Mouse (Mus musculus) lung, embryonic 15.5 days (tissue): ENCODE measurements around the gene Itprip. TPM values are rescaled to one million over a fixed set of nuclear protein-coding genes. Genes with fewer than 3 reads are reported as not detected.

Experiments used
- ATAC-seq: fragments of 200-750 bp; cut with Nextera tagmentation; 2 replicates; pipeline ENCODE4 v1.8.0; 2017; ENCODE audit warnings: moderate number of reproducible peaks, borderline replicate concordance; ENCODE audit not compliant: low FRiP score, low TSS enrichment; ENCODE audit errors: extremely low read depth
- H3K27ac ChIP-seq: fragments of 300-500 bp; sonication (generic); 2 replicates; pipeline ENCODE4 v1.5.1; 2015; ENCODE audit warnings: moderate library complexity, mild to moderate bottlenecking, inconsistent platforms
- H3K27me3 ChIP-seq: fragments of 300-500 bp; sonication (generic); 2 replicates; pipeline ENCODE4 v1.6.1; 2015; ENCODE audit warnings: inconsistent platforms
- H3K36me3 ChIP-seq: fragments of 300-500 bp; sonication (generic); 2 replicates; pipeline ENCODE4 v1.6.1; 2015; ENCODE audit warnings: inconsistent platforms
- H3K4me1 ChIP-seq: fragments of 300-500 bp; sonication (generic); 2 replicates; pipeline ENCODE4 v1.6.1; 2015; ENCODE audit warnings: inconsistent platforms
- H3K4me2 ChIP-seq: fragments of 300-500 bp; sonication (generic); 2 replicates; pipeline ENCODE4 v1.6.1; 2015; ENCODE audit warnings: inconsistent platforms, mild to moderate bottlenecking, moderate library complexity
- H3K4me3 ChIP-seq: fragments of 300-500 bp; sonication (generic); 2 replicates; pipeline ENCODE4 v1.5.1; 2015; ENCODE audit warnings: mild to moderate bottlenecking, inconsistent platforms
- H3K9ac ChIP-seq: fragments of 300-500 bp; sonication (generic); 2 replicates; pipeline ENCODE4 v1.6.1; 2015; ENCODE audit warnings: inconsistent platforms
- H3K9me3 ChIP-seq: fragments of 300-500 bp; sonication (generic); 2 replicates; pipeline ENCODE4 v1.6.1; 2016; ENCODE audit warnings: inconsistent platforms
- WGBS: fragments of 180-500 bp; shearing (Covaris S2); methylation state at CpG from one replicate; pipeline ENCODE4 v1.1.7; 2015; 5-methylcytosine and 5-hydroxymethylcytosine counted together
- polyA plus RNA-seq: library from polyadenylated mRNA; unstranded; fragments of >200 nt; fragmentation: Nextera tagmentation; extraction: Ambion mirVana; gene quantifications from 2 replicates; pipeline ENCODE4 v1.2.1, GENCODE M21; 2015

Gene Itprip
- 17.0 and 18.0 TPM in 2 replicates for polyA plus RNA-seq

DNA sequence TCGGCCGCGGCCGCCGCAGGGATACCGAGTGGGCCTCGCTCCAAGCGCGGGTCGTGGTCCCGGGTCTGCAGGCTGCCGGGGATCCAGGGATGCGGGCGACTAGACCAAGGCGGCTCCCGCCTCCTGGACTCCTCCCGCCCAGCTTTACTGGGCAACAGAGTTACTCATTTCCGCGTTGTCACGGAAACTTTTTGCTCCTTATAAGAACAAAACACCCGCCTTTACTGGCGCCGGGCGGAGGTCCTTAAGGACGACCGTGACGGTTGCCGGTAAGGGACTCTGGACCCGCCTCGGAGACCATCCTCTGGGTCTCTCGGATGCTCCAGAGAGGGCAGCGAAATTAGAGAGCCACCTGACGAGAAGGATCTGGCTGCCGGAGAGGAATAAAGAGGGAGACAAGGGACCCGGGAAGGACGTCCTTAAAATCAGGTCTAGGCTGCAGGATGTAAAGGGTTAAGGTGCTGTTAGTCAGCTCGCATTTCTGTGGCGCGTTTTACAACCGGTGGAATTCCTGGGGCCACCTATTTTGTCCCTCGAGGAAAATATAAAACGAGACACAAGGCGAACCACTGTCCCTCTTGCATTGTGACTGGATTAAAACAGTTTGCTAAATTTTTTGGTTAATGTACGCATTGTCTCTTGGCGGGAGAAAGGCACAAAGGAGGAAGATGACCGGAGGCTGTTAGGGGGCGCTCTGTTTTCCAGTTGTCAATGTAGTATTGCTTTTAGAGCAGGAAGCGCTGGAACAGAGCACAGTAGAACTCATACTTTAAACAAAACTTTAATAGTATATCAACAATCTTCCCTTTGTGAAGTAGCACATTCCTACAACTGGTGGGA is at the start of gene Itprip, which contains the start of gene Cfap43:
Gene Itprip (minus strand): TSS at position 174 of the 840 bp plus-strand sequence.
Gene Cfap43 (minus strand): TSS at position 162 of the 840 bp plus-strand sequence.
- Histone ChIP-seq H3K36me3 (no peaks in the 10 kb centered on the region), H3K27me3 (no peaks in the 10 kb centered on the region), H3K9ac (peak within 1 kb of the TSS; percentile 83), H3K4me3 (peak within 1 kb of the TSS; percentile 82), H3K4me1 (peaks cover 33% of the 10 kb centered on the region), H3K4me2 (peak within 1 kb of the TSS; percentile 84), H3K9me3 (no peaks in the 10 kb centered on the region), H3K27ac (peak within 1 kb of the TSS; percentile 97)
- peak; percentile 87 for ATAC-seq
- under 1% methylated on average over 48 of the region's 48 CpGs for WGBS

GRCm38 (mm10) chr19:47958181-47958580 is 39.1 kb upstream of the Itprip start:
- Histone ChIP-seq H3K9me3 (no peaks in the 10 kb centered on the region), H3K36me3 (no peaks in the 10 kb centered on the region), H3K4me1 (no peaks in the 10 kb centered on the region), H3K9ac (no peak overlapping the region), H3K27me3 (no peaks in the 10 kb centered on the region), H3K4me2 (no peak overlapping the region), H3K27ac (no peak overlapping the region), H3K4me3 (no peak overlapping the region)
- ATAC-seq: no peak
- 72% methylated on average over 13 of the region's 13 CpGs for WGBS

DNA sequence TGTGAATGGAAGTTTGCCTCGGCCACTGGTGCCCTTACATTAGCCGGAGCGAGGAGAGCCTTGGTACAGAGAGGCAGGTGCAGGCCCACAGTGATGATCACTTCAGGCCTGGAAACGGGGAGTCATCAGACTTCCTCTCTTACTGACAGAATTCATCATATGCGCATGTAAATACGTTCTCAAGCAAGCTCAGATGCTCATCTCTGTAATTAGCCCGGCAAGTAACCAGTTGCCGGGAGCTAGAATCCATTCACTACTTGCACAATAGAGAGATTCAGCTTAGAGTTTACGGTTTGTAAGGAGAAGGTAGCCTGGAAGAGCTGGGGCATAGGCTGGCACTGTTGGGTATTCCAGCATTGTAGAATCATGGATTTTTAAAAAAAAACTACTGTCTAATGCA is 34.1 kb upstream of the Itprip start:
- Histone ChIP-seq H3K27me3 (no peaks in the 10 kb centered on the region), H3K9me3 (no peaks in the 10 kb centered on the region), H3K9ac (no peak overlapping the region), H3K4me1 (no peaks in the 10 kb centered on the region), H3K4me3 (no peak overlapping the region), H3K27ac (no peak overlapping the region), H3K4me2 (no peak overlapping the region), H3K36me3 (no peaks in the 10 kb centered on the region)
- WGBS: 88% methylated on average over 9 of the region's 9 CpGs
- ATAC-seq: no peak

DNA sequence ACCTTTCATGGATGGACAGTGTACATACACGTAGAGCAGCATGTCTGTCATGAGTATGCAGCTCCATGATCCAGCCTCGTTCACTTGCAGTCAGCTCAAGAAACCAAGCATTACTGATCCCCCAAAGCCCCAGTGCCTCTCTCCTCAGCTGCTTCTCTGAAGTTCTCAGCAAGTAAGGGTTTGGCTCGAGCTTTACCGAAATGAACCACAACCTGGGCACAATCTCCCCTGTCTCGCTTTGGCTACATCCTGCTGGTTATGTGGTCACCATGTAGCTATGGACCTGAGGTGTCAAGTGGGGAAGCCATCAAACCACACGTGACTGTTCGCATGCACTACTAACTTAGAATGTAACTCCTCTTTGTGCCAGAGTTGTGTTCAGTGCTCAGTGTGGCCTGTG is 31.8 kb upstream of the Itprip start:
- Histone ChIP-seq H3K9me3 (no peaks in the 10 kb centered on the region), H3K27me3 (no peaks in the 10 kb centered on the region), H3K4me1 (no peaks in the 10 kb centered on the region), H3K4me2 (no peak overlapping the region), H3K9ac (no peak overlapping the region), H3K36me3 (no peaks in the 10 kb centered on the region), H3K27ac (no peak overlapping the region), H3K4me3 (no peak overlapping the region)
- WGBS: 88% methylated on average over 7 of the region's 7 CpGs
- ATAC-seq: no peak

DNA sequence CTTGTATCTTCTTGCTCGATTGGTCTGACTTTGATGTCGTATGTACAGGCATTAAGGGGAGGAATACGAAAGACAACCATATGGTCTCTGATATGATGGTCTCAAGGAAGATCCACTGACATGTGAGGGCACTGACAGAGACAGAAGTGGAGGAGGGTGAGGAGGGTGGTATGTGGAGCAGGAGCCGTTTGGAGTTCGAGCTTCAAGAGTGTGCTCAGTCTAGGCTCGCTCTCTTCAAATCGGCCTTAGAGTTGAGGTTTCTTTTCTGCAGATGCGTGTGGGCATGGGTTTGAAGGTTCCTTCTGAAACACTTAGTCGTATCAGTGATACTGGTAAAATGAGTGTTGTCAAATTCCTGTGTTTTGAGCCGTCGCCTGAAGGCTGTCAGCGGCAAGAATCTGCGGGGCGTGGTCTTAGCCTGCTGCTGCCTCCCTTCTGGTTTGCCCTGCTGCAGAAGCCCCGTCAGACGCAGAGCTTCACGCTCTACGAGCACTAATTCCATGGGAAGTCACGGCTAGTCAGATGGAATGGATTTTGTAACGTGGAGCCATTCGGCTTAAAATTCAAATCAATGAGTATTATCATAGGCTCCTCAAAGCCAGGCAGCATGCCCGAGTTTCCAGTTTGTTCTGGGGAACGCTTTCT is 27.8 kb upstream of the Itprip start:
- Histone ChIP-seq H3K4me2 (peak overlapping the region; percentile 44), H3K9me3 (no peaks in the 10 kb centered on the region), H3K4me3 (peak overlapping the region; percentile 17; the same call in 1 of the 2 replicates), H3K27me3 (no peaks in the 10 kb centered on the region), H3K27ac (no peak overlapping the region), H3K36me3 (no peaks in the 10 kb centered on the region), H3K4me1 (no peaks in the 10 kb centered on the region), H3K9ac (no peak overlapping the region)
- ATAC-seq: peak; percentile 59; the same call in 1 of the 2 replicates
- WGBS: 41% methylated on average over 23 of the region's 23 CpGs

- no peaks in the 10 kb centered on the region for H3K36me3 ChIP-seq
- peaks cover 9% of the 10 kb centered on the region for H3K4me1 ChIP-seq
- H3K4me3 ChIP-seq: no peak overlapping the region
- H3K4me2 ChIP-seq: no peak overlapping the region
- H3K9me3 ChIP-seq: no peaks in the 10 kb centered on the region
- peaks cover 33% of the 10 kb centered on the region for H3K27me3 ChIP-seq
- WGBS: 73% methylated on average over 6 of the region's 6 CpGs
- H3K27ac ChIP-seq: no peak overlapping the region
- H3K9ac ChIP-seq: no peak overlapping the region
- ATAC-seq: no peak
These were observed 20.3 kb upstream of the Itprip start for GRCm38 (mm10) chr19:47939361-47939760.

GRCm38 (mm10) chr19:47937443-47938406 is 18.6 kb upstream of the Itprip start, which contains the start of gene Cfap58:
TSS of gene Cfap58 (plus strand) at chr19:47937675.
- H3K4me2 ChIP-seq: peak within 1 kb of the TSS; percentile 73
- H3K4me1 ChIP-seq: peaks cover 9% of the 10 kb centered on the region
- no peak within 1 kb of the TSS for H3K27ac ChIP-seq
- peaks cover 33% of the 10 kb centered on the region for H3K27me3 ChIP-seq
- no peaks in the 10 kb centered on the region for H3K36me3 ChIP-seq
- peak within 1 kb of the TSS; percentile 27; the same call in 1 of the 2 replicates for H3K9ac ChIP-seq
- peak within 1 kb of the TSS; percentile 31 for H3K4me3 ChIP-seq
- WGBS: 5% methylated on average over 41 of the region's 41 CpGs
- peak; percentile 61 for ATAC-seq
- no peaks in the 10 kb centered on the region for H3K9me3 ChIP-seq

DNA sequence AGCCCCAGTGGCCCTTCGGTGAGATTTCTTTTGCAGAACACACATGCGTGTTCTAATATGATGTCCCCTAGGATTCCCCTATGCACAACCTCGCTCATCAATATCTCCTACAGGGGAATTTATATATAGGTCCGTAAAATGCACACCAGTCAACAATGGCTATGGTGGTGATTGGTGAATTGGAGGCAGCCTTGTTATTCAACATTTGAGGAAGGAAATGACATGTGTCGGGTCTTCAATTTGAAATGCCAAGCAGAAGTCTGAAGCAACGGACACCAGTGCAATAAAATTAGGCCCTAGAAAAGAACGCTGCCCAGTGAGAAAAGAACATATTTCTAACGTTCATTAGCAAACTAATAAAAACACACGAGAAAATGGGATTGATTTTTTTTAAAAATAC is 17.8 kb upstream of the Itprip start:
- ATAC-seq: no peak
- 64% methylated on average over 9 of the region's 9 CpGs for WGBS
- H3K4me3 ChIP-seq: no peak overlapping the region

GRCm38 (mm10) chr19:47936490-47936889 is 17.4 kb upstream of the Itprip start:
- ATAC-seq: no peak
- Histone ChIP-seq H3K36me3 (no peaks in the 10 kb centered on the region), H3K4me1 (peaks cover 9% of the 10 kb centered on the region), H3K4me3 (no peak overlapping the region), H3K27ac (no peak overlapping the region), H3K9me3 (no peaks in the 10 kb centered on the region), H3K27me3 (peaks cover 33% of the 10 kb centered on the region), H3K4me2 (no peak overlapping the region), H3K9ac (no peak overlapping the region)
- WGBS: 84% methylated on average over 11 of the region's 11 CpGs

More for the DNA sequence above, 17.8 kb upstream of the Itprip start:
- Histone ChIP-seq H3K9me3 (no peaks in the 10 kb centered on the region), H3K36me3 (no peaks in the 10 kb centered on the region), H3K9ac (no peak overlapping the region), H3K4me1 (peaks cover 9% of the 10 kb centered on the region), H3K27ac (no peak overlapping the region), H3K27me3 (peaks cover 33% of the 10 kb centered on the region), H3K4me2 (peak overlapping the region; percentile 73; the same call in 1 of the 2 replicates)

DNA sequence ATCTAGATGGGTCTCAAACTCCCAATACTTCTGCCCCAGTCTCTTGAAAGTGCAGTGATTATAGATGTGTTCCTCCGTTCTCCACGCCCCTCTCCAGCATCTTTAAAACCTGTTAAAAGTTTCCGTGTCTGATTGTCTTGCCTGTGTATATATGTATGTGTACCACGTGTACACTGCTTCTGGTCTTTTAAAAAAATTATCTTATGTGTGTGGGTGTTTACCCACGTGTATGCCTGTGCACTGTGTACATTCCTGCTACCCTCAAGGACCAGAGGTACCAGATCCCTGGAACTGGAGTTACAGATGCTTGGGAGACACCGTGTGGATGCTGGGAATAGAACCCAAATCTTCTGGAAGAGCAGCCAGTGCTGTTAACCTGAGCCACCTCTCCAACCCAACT is 16.4 kb upstream of the Itprip start:
- WGBS: 68% methylated on average over 6 of the region's 6 CpGs
- no peaks in the 10 kb centered on the region for H3K36me3 ChIP-seq
- no peaks in the 10 kb centered on the region for H3K9me3 ChIP-seq
- H3K27me3 ChIP-seq: peaks cover 27% of the 10 kb centered on the region
- no peak overlapping the region for H3K27ac ChIP-seq
- no peak overlapping the region for H3K4me2 ChIP-seq
- no peak overlapping the region for H3K4me3 ChIP-seq
- no peak for ATAC-seq
- H3K4me1 ChIP-seq: peaks cover 17% of the 10 kb centered on the region
- H3K9ac ChIP-seq: no peak overlapping the region

GRCm38 (mm10) chr19:47934636-47935238 is 15.6 kb upstream of the Itprip start:
- Histone ChIP-seq H3K4me2 (no peak overlapping the region), H3K4me1 (peaks cover 23% of the 10 kb centered on the region), H3K9ac (no peak overlapping the region), H3K9me3 (no peaks in the 10 kb centered on the region), H3K4me3 (no peak overlapping the region), H3K27me3 (peaks cover 19% of the 10 kb centered on the region), H3K36me3 (no peaks in the 10 kb centered on the region), H3K27ac (no peak overlapping the region)
- WGBS: 47% methylated on average over 16 of the region's 16 CpGs
- ATAC-seq: no peak
